Mouse (Mus musculus): ENCODE measurements around the gene Nkx6-1. TPM values are rescaled to one million over a fixed set of nuclear protein-coding genes. Genes with fewer than 3 reads are reported as not detected.

Gene Nkx6-1
- polyA plus RNA-seq, 1 experiment from 2014 or later = 7.6 TPM

GRCm38 (mm10) chr5:101658188-101658983 lies 6.4 kb downstream of the Nkx6-1 start:
- Histone ChIP-seq H3K9me3 (no peaks in the 10 kb centered on the region), H3K4me1 (replicated peaks) (peaks cover 8% of the 10 kb centered on the region), H3K4me3 (peak overlapping the region; percentile 26), H3K27me3 (peaks cover 99% of the 10 kb centered on the region), H3K9ac (peak overlapping the region; percentile 53; the same call in 1 of the 2 replicates), H3K36me3 (no peaks in the 10 kb centered on the region), H3K4me2 (peak overlapping the region; percentile 50), H3K27ac (replicated peaks) (no peak overlapping the region)
- ATAC-seq (ENCODE audit: low read depth) = no peak
- 5% methylated on average over 21 of the region's 21 CpGs for WGBS

GRCm38 (mm10) chr5:101657698-101658097 lies 7.1 kb downstream of the Nkx6-1 start:
- H3K4me3 ChIP-seq = no peak overlapping the region
- no peak overlapping the region for H3K27ac ChIP-seq (replicated peaks)
- H3K9ac ChIP-seq = no peak overlapping the region
- H3K9me3 ChIP-seq = no peaks in the 10 kb centered on the region
- H3K36me3 ChIP-seq = no peaks in the 10 kb centered on the region
- ATAC-seq (ENCODE audit: low read depth) = no peak
- 4% methylated on average over 10 of the region's 10 CpGs for WGBS
- H3K4me1 ChIP-seq (replicated peaks) = peaks cover 7% of the 10 kb centered on the region; the same call in 1 of the 2 replicates
- H3K27me3 ChIP-seq = peaks cover 99% of the 10 kb centered on the region
- peak overlapping the region; percentile 50; the same call in 1 of the 2 replicates for H3K4me2 ChIP-seq

GRCm38 (mm10) chr5:101656107-101656506 lies 8.7 kb downstream of the Nkx6-1 start:
- H3K4me1 ChIP-seq (replicated peaks) = peaks cover 7% of the 10 kb centered on the region; the same call in 1 of the 2 replicates
- WGBS = 2% methylated on average over 3 of the region's 3 CpGs
- no peak overlapping the region for H3K4me3 ChIP-seq
- no peak overlapping the region for H3K27ac ChIP-seq (replicated peaks)
- H3K27me3 ChIP-seq = peaks cover 99% of the 10 kb centered on the region
- peaks cover 6% of the 10 kb centered on the region; the same call in 1 of the 2 replicates for H3K9me3 ChIP-seq
- H3K9ac ChIP-seq = no peak overlapping the region
- ATAC-seq (ENCODE audit: low read depth) = 0 out of 2 replicates have a peak, but pooled peaks have one; percentile 28
- no peak overlapping the region for H3K4me2 ChIP-seq
- H3K36me3 ChIP-seq = no peaks in the 10 kb centered on the region

GRCm38 (mm10) chr5:101655418-101655817 lies 9.4 kb downstream of the Nkx6-1 start:
- 37% methylated on average over 7 of the region's 7 CpGs for WGBS

GRCm38 (mm10) chr5:101647726-101648686 lies 16.8 kb downstream of the Nkx6-1 start:
- H3K27ac ChIP-seq (replicated peaks) = no peak overlapping the region
- no peaks in the 10 kb centered on the region for H3K36me3 ChIP-seq
- H3K4me2 ChIP-seq = 0 out of 2 replicates have a peak overlapping the region, but pooled peaks have one; percentile 6
- no peak overlapping the region for H3K9ac ChIP-seq
- 3% methylated on average over 53 of the region's 53 CpGs for WGBS
- no peaks in the 10 kb centered on the region for H3K4me1 ChIP-seq (replicated peaks)
- 0 out of 2 replicates have a peak, but pooled peaks have one; percentile 48 for ATAC-seq (ENCODE audit: low read depth)
- H3K9me3 ChIP-seq = peaks cover 6% of the 10 kb centered on the region; the same call in 1 of the 2 replicates
- peaks cover 99% of the 10 kb centered on the region for H3K27me3 ChIP-seq
- no peak overlapping the region for H3K4me3 ChIP-seq

More at GRCm38 (mm10) chr5:101655418-101655817, 9.4 kb downstream of the Nkx6-1 start:
- no peak overlapping the region for H3K27ac ChIP-seq (replicated peaks)
- no peak overlapping the region for H3K4me3 ChIP-seq
- no peak overlapping the region for H3K9ac ChIP-seq
- ATAC-seq (ENCODE audit: low read depth) = no peak
- H3K4me1 ChIP-seq (replicated peaks) = peaks cover 7% of the 10 kb centered on the region; the same call in 1 of the 2 replicates
- H3K4me2 ChIP-seq = no peak overlapping the region
- no peaks in the 10 kb centered on the region for H3K36me3 ChIP-seq
- peaks cover 99% of the 10 kb centered on the region for H3K27me3 ChIP-seq
- peaks cover 6% of the 10 kb centered on the region; the same call in 1 of the 2 replicates for H3K9me3 ChIP-seq

GRCm38 (mm10) chr5:101646961-101647575 lies 17.7 kb downstream of the Nkx6-1 start:
- no peak overlapping the region for H3K4me3 ChIP-seq
- H3K27ac ChIP-seq (replicated peaks) = no peak overlapping the region
- peaks cover 99% of the 10 kb centered on the region for H3K27me3 ChIP-seq
- no peaks in the 10 kb centered on the region for H3K36me3 ChIP-seq
- no peak overlapping the region for H3K4me2 ChIP-seq
- no peak for ATAC-seq (ENCODE audit: low read depth)
- no peaks in the 10 kb centered on the region for H3K4me1 ChIP-seq (replicated peaks)
- H3K9me3 ChIP-seq = peaks cover 6% of the 10 kb centered on the region; the same call in 1 of the 2 replicates
- 28% methylated on average over 20 of the region's 20 CpGs for WGBS
- no peak overlapping the region for H3K9ac ChIP-seq

- WGBS = 51% methylated on average over 8 of the region's 8 CpGs
- H3K9me3 ChIP-seq = no peaks in the 10 kb centered on the region
- no peaks in the 10 kb centered on the region for H3K36me3 ChIP-seq
- peaks cover 97% of the 10 kb centered on the region for H3K27me3 ChIP-seq
- no peaks in the 10 kb centered on the region for H3K4me1 ChIP-seq (replicated peaks)
- H3K4me2 ChIP-seq = no peak overlapping the region
- H3K27ac ChIP-seq (replicated peaks) = no peak overlapping the region
- no peak overlapping the region for H3K9ac ChIP-seq
- no peak overlapping the region for H3K4me3 ChIP-seq
- ATAC-seq (ENCODE audit: low read depth) = no peak
Observed at GRCm38 (mm10) chr5:101645071-101645470, 19.7 kb downstream of the Nkx6-1 start.

- no peaks in the 10 kb centered on the region for H3K36me3 ChIP-seq
- no peak for ATAC-seq (ENCODE audit: low read depth)
- H3K4me1 ChIP-seq (replicated peaks) = no peaks in the 10 kb centered on the region
- no peak overlapping the region for H3K27ac ChIP-seq (replicated peaks)
- H3K9me3 ChIP-seq = no peaks in the 10 kb centered on the region
- no peak overlapping the region for H3K9ac ChIP-seq
- peaks cover 71% of the 10 kb centered on the region for H3K27me3 ChIP-seq
- no peak overlapping the region for H3K4me3 ChIP-seq
- WGBS = 91% methylated on average over 4 of the region's 4 CpGs
- no peak overlapping the region for H3K4me2 ChIP-seq
Observed at GRCm38 (mm10) chr5:101638101-101638500, 26.7 kb downstream of the Nkx6-1 start.

Other genes with a start within 250 kb of the Nkx6-1 start
- 3.1 and 3.8 TPM in 2 replicates for gene Cds1, start 100.1 kb upstream of the Nkx6-1 start, polyA plus RNA-seq (2015; fragmentation: Nextera tagmentation; extraction: Ambion mirVana)

Data from neural tube, embryonic 13.5 days (tissue).